Mouse (Mus musculus) heart, adult 8-10 months (tissue): ENCODE measurements at regions not wholly inside any gene's neighbourhood (a gene's known extent, or its start where the extent isn't known, plus 50 kb on each side); places are given as distances from the start of the nearest gene placed in this dataset.

Source experiments
- DNase-seq: peaks from one replicate; pipeline ENCODE4 v3.0.0; 2022; ENCODE audit warnings: low spot score

DNA sequence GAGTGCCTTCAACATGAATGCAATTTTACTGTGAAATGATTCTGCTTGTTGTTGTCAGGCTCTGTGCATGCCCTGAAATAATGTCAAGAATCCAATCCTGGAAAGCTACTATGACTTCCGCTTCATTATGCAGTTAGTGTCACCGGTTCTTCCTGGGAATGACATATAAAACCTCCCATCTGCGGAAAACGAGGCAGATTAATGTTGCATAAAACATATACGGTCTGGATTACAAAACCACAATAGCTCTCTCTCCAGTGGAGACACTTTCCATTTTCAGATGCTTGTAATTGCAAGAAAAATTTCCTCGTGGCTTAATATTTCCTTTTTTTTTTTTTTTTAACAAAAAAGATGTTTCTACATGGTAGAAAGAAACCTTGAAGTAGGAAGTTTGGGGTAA, 198.2 kb upstream of the Chl1 start:
- no peak for DNase-seq

DNA sequence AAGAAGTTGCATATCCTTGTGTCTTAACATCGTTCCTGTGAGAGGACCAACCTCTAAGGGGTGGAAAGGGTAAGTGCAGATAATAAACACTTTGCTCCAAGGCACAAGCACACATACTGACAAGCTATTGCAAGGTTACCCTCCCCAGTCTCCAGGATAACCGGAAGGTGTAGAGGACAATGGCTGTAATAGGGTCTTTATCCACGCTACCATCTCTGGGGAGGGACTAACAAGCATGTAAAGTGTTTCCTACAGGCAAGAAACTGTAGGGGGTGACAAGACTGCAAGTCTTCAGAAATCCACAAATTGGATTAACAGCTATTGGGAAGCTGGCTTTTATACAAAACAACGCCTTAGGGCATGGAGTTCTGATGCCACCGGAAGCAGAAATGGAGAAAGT, 197.5 kb upstream of the Chl1 start:
- DNase-seq = no peak

DNA sequence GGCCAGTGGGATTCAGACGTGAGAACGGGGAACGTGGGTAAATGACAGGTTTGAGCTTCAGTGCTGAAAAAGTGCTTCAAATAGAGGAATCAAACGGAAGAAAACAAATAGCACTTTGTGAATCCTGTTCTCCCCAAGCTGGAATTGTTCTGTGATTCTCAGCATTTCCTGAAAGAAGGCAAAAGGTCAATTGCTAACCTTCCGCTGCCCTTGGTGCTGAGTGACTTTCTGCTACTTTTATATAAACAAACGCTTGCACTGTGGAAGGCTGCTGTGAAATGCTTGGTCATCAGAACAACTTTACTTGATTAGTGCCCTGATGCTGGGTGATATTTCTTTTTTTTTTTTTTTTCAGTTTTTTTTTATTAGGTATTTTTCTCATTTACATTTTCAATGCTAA, 192.3 kb upstream of the Chl1 start:
- no peak for DNase-seq

DNA sequence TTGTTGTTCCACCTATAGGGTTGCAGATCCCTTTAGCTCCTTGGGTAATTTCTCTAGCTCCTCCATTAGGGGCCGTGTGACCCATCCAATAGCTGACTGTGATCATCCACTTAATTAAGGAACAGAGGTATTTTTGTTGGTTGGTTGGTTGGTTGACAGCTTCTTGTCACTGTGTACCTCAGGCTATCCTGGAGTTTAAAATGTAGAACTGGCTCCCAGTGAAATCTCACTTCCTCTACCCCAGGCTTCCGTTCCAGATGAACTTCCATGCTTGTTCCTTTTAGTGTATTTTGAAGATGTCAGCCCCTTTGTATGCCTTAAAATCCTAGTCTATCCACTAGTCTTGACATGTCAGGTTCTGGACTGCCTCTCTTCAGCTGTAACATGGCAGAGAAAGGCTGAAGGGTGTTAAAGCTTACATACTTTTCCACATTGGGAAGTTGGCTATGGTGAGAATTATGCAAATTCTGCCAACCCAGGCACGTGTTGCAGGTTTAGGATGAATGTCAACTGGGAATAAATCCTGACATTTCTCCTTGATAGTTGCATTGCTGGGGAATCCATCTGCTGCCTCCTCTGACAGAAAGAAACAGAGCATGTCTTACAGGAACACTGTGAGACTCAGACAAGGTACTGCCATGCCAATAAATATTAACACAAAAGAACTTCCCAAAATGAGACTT, 191.6 kb upstream of the Chl1 start:
- DNase-seq = no peak

GRCm38 (mm10) chr6:103319964-103320363, 190.4 kb upstream of the Chl1 start:
- no peak for DNase-seq

- no peak for DNase-seq
Measured at GRCm38 (mm10) chr6:103320550-103320949, 189.8 kb upstream of the Chl1 start.

GRCm38 (mm10) chr6:103321058-103321457, 189.3 kb upstream of the Chl1 start:
- DNase-seq = no peak

GRCm38 (mm10) chr6:103322442-103322841, 187.9 kb upstream of the Chl1 start:
- DNase-seq = no peak

DNA sequence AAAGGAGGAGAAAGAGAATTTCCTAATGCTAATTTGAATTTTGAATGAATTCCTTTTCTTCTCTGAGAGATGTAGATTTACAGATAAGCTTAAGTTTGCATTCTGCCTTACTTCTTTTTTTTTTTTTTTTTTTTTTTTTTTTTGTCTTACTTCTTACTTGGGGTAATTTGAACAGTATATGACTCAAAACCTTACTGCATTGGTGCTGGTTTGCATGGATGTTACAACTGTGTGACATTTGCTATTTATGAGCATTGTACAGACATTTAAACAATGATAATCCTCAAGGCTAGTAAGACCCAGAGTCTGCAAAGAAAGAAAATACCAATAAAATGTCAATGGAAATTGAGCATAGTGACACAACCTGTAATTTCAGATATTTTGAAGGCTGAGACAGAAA, 174.7 kb upstream of the Chl1 start:
- DNase-seq = no peak

- DNase-seq = no peak
Measured at GRCm38 (mm10) chr6:103339961-103340732, 170.2 kb upstream of the Chl1 start.

- no peak for DNase-seq
Measured at GRCm38 (mm10) chr6:103343515-103343914, 166.9 kb upstream of the Chl1 start.

DNA sequence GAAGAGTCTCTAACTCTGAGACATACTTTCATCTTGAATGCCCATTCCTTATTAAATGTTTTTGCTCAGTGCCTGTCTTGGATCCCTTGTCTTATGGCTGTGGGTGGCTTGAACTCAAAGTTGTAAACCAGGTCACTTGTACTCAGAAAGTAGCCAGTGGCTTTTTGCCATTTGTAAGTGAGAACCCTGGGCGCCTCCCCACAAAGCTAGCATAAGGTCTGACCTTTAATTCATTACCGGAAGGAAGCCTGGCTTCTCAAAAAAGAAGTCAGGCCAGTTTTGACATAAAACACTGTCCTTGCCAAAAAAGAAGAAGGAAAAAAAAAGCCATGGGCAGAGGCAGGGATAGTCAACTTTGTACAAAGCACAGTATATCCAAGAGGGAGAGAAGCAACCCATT, 166.0 kb upstream of the Chl1 start:
- no peak for DNase-seq

GRCm38 (mm10) chr6:103345195-103345594, 165.2 kb upstream of the Chl1 start:
- no peak for DNase-seq

DNA sequence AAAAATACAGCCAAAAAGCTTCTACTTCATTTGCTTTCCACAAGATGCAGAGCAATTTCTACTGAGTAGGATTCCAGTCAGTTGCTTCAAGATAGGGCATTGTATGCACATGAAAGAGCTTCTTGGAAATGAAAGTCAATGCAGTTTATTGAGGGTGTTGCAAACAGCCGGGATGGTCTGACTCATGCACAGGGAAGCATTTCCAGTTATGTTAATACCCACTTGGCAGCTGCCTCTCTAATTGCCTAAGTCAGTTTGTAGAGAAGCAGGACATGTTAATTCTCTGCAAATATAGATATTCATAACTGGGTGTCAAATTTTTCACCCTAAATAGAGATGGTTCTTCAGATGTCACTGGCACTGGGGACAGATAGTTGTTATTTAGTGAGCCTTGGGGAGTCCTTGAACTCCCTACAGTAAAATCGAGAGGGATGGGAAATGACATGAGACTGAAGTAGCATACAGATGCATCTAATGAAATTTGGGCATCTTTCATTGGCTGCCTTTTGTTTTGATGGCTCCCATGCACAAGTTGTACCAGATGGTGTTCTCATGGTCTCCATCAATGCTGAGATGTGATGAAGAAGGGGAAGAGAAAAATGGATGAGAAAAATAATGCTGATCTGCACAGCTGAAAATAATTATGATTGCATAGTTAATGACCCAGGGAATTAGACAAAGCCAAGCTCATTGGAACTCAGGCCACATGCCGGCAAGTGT, 157.8 kb upstream of the Chl1 start:
- DNase-seq = no peak

- DNase-seq = no peak
Measured at GRCm38 (mm10) chr6:103353346-103353745, 157.0 kb upstream of the Chl1 start.

DNA sequence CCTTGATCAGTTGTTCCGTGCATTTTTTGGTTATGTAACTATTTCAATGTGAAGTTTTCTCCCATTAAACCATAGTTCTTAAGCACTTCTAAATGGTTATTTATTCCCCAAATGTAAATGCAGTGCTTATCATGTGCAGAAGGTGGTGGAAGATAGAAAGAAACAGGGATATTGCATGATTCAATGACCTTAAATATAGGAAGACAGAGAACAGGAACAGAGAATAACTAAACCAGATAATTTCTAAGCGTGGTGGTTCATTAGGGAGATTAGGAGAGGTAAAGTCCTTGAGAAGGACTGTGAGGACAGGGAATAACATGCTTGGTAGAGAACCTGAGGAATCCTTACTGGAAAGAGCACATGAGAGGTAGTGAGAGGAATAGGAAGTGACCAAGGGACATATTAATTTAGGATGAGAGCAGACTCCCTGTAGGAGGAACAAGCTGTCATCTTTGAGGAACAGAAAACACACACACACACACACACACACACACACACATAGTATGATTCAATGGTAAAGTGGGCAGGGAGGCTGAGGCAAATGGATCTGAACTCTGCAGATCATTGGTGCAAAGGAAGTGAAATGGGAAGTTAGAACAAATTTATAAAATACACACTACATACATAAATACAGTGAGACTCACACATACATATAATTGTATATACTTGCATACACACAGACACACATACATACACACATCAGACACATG, 143.4 kb upstream of the Chl1 start:
- no peak for DNase-seq

GRCm38 (mm10) chr6:103374956-103375355, 135.4 kb upstream of the Chl1 start:
- no peak for DNase-seq

- DNase-seq = no peak
Measured at GRCm38 (mm10) chr6:103377277-103377676, 133.1 kb upstream of the Chl1 start.

GRCm38 (mm10) chr6:103378047-103378446, 132.3 kb upstream of the Chl1 start:
- DNase-seq = no peak

DNA sequence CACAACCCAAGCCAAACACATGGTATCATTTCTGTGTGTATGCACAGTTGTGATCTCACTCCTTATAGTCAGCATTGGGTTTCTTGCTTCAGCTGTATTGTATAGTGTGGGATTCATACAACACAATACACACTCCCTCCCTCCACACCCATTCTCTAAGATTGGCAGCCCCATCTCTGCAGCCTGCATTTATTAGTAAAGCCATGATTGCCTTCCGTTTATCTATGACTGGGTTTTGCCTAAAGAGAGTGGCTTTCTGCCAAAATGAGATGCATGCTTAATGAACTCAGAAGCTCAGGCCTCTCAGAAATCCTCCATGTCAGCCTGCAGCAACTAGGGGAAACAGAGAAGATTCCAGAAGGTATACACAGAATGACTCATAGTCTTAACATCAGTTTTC, 129.4 kb upstream of the Chl1 start:
- DNase-seq = no peak

DNA sequence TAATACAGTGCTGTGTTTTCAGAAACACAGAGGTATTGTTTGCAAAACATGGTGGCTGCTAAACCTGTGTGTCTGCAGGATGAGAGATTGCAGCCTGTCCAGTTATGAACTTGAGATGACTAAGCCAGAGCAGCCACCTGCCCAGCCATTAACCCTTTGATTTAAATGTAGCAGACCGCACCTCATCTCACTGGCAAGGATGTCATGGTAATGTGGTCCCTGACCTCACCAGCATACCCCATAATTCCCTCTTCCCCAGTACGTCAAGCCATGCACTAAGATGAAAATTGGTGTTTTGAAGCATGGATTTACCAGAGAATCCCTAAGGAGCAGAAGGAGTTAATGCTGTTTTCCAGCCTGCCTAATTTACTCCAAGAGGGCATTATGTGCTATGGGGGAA, 128.5 kb upstream of the Chl1 start:
- no peak for DNase-seq

- DNase-seq = no peak
Measured at GRCm38 (mm10) chr6:103386591-103386990, 123.8 kb upstream of the Chl1 start.
